Mouse (Mus musculus) lung, postnatal 0 days (tissue): ENCODE results near the gene Hltf.

Source experiments
- CTCF ChIP-seq: IDR thresholded peaks from 2 replicates; pipeline ENCODE4 v1.5.1; 2016; ENCODE audit warnings: antibody characterized with exemption, mild to moderate bottlenecking
- EP300 ChIP-seq: IDR thresholded peaks from 2 replicates; pipeline ENCODE4 v1.6.1; 2016; ENCODE audit warnings: antibody characterized with exemption, mild to moderate bottlenecking, control low read depth

DNA sequence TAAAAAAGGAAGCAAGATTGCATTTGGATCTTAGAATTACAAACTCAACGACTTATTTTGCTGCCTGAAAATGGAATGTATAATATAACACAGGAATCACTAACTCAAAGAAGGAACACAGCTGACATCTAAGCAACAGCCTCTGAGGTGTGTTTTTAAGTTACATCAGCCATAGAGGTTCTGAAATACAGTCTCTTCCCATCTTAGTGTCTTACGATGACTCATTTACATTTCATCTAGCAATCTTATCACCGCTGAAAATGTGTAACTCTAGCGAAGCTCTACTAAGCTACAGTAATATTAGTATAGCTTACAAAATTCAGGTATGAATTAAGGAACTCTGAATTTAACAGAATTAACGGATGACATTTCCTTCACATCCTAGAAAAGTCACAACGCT lies 26.8 kb upstream of the Hltf start:
- TF ChIP-seq CTCF (no peak), EP300 (no peak)
